Mouse (Mus musculus) kidney, adult 2 months (tissue): Measurements from ENCODE around the gene Slc22a4.

ENCODE experiments used
- CTCF ChIP-seq: fragments of 200-500 bp; conservative IDR thresholded peaks from 2 replicates; pipeline ENCODE4 v1.5.1; 2011; ENCODE audit warnings: low read depth, mild to moderate bottlenecking, control low read depth, low read length, moderate library complexity, mixed read lengths; ENCODE audit not compliant: insufficient read depth, insufficient read length
- POLR2A ChIP-seq: fragments of 200-500 bp; IDR thresholded peaks from one replicate; pipeline ENCODE4 v1.6.1; 2011; ENCODE audit warnings: low read depth, low read length, control low read depth

- TF ChIP-seq CTCF (no peak), POLR2A (no peak)
Observed at GRCm38 (mm10) chr11:54073291-54073690, 45.4 kb upstream of the Slc22a4 start.
